ENCODE assay signal across 28 mouse cellular contexts in genomic region chr5:89730411-89730810, GRCm38 (mm10).
"Had no signal": no experiment of that assay in that cellular context is flagged by ENCODE, and none has a peak within 500 bp of the region (broad histone marks: within the 10 kb centered on the region; RNA-seq: fewer than 3 reads in every experiment).

No protein-coding gene starts in this region.

- H3K4me1 ChIP-seq: embryonic facial prominence, embryonic 10.5 days; embryonic facial prominence, embryonic 12.5 days; embryonic facial prominence, embryonic 13.5 days; embryonic facial prominence, embryonic 15.5 days; forebrain, embryonic 10.5 days; forebrain, embryonic 12.5 days; forebrain, embryonic 13.5 days; forebrain, embryonic 15.5 days had no signal

- H3K27ac ChIP-seq: embryonic facial prominence, embryonic 10.5 days; embryonic facial prominence, embryonic 12.5 days; embryonic facial prominence, embryonic 13.5 days; embryonic facial prominence, embryonic 15.5 days; forebrain, embryonic 10.5 days; forebrain, embryonic 12.5 days; forebrain, embryonic 13.5 days; forebrain, embryonic 15.5 days; gastrocnemius, adult 2 months; heart, adult 2 months had no signal

- ATAC-seq: forebrain, embryonic 13.5 days; forebrain, embryonic 14.5 days; forebrain, embryonic 15.5 days; forebrain, embryonic 16.5 days; forebrain, postnatal 0 days had no signal

- H3K9ac ChIP-seq: embryonic facial prominence, embryonic 12.5 days; embryonic facial prominence, embryonic 13.5 days; embryonic facial prominence, embryonic 15.5 days; forebrain, embryonic 12.5 days; forebrain, embryonic 13.5 days; forebrain, embryonic 15.5 days; forebrain, postnatal 0 days had no signal

- DNase-seq: cerebellum, adult 2 months; cerebellum, adult 8-10 months; cerebellum, adult 9-10 months; cerebellum, adult 9-11 months; cerebellum, postnatal 10 days; cerebellum, postnatal 14 days; cerebellum, postnatal 36 days; embryo, embryonic 11 days; forebrain, postnatal 0 days; gastrocnemius, adult 2 months; gastrocnemius, postnatal 10 days; gastrocnemius, postnatal 14 days; gastrocnemius, postnatal 25 days; gastrocnemius, postnatal 36 days; heart, adult 11 months; heart, adult 18-20 months; heart, adult 2 months had no signal

- H3K36me3 ChIP-seq: embryonic facial prominence, embryonic 10.5 days; embryonic facial prominence, embryonic 12.5 days; embryonic facial prominence, embryonic 13.5 days; embryonic facial prominence, embryonic 15.5 days; forebrain, embryonic 12.5 days; forebrain, embryonic 15.5 days had no signal

- H3K4me3 ChIP-seq: embryonic facial prominence, embryonic 10.5 days; embryonic facial prominence, embryonic 12.5 days; embryonic facial prominence, embryonic 13.5 days; embryonic facial prominence, embryonic 15.5 days; erythroblast, embryonic 14.5 days; forebrain, embryonic 10.5 days; forebrain, embryonic 12.5 days; forebrain, embryonic 13.5 days; forebrain, embryonic 15.5 days; gastrocnemius, adult 2 months; heart, adult 2 months had no signal

- H3K4me2 ChIP-seq: embryonic facial prominence, embryonic 12.5 days; embryonic facial prominence, embryonic 13.5 days; embryonic facial prominence, embryonic 15.5 days; forebrain, embryonic 12.5 days; forebrain, embryonic 13.5 days; forebrain, embryonic 15.5 days had no signal

- H3K9me3 ChIP-seq: embryonic facial prominence, embryonic 15.5 days; forebrain, embryonic 15.5 days had no signal

- H3K27me3 ChIP-seq: embryonic facial prominence, embryonic 12.5 days; embryonic facial prominence, embryonic 13.5 days; embryonic facial prominence, embryonic 15.5 days; forebrain, embryonic 12.5 days; forebrain, embryonic 13.5 days; forebrain, embryonic 15.5 days had no signal
